Mouse (Mus musculus) liver, embryonic 14.5 days (tissue): ENCODE measurements at regions not wholly inside any gene's neighbourhood (a gene's known extent, or its start where the extent isn't known, plus 50 kb on each side); places are given as distances from the start of the nearest gene placed in this dataset.

Experiments
- CTCF ChIP-seq: IDR thresholded peaks from 2 replicates; pipeline ENCODE4 v1.5.1; 2016; ENCODE audit warnings: antibody characterized with exemption, low read depth, control low read depth
- EP300 ChIP-seq: IDR thresholded peaks from 2 replicates; pipeline ENCODE4 v1.6.1; 2016; ENCODE audit warnings: antibody characterized with exemption, low read depth

DNA sequence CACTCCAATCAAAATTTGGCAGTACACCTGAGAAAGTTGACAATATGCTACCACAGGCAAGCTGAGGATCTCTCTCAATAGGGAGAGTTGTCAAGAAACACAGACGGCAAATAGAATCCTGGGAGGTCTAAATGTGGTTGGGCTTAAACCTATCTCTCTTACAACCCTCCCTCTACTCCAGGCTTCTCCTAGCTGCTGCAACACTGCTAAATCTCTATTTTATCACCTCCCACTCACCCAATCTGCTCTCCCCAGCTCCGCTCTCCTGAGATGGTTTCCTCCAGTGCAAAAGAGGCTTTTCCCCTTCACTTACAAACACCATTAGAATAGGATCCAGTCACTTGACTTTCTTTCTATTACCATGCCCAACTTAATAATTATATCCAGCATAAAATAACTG, 151.2 kb downstream of the Qdpr start:
- TF ChIP-seq CTCF (no peak), EP300 (no peak)
